Mouse (Mus musculus) urinary bladder, postnatal 14 days (tissue): Measurements from ENCODE around the gene Swi5.

ENCODE experiments used
- DNase-seq: peaks from one replicate; pipeline ENCODE4 v3.0.0; 2021; ENCODE audit warnings: low spot score

The Swi5 gene

GRCm38 (mm10) chr2:32260635-32261034 lies 27.2 kb downstream of the Swi5 start:
- DNase-seq = no peak

DNA sequence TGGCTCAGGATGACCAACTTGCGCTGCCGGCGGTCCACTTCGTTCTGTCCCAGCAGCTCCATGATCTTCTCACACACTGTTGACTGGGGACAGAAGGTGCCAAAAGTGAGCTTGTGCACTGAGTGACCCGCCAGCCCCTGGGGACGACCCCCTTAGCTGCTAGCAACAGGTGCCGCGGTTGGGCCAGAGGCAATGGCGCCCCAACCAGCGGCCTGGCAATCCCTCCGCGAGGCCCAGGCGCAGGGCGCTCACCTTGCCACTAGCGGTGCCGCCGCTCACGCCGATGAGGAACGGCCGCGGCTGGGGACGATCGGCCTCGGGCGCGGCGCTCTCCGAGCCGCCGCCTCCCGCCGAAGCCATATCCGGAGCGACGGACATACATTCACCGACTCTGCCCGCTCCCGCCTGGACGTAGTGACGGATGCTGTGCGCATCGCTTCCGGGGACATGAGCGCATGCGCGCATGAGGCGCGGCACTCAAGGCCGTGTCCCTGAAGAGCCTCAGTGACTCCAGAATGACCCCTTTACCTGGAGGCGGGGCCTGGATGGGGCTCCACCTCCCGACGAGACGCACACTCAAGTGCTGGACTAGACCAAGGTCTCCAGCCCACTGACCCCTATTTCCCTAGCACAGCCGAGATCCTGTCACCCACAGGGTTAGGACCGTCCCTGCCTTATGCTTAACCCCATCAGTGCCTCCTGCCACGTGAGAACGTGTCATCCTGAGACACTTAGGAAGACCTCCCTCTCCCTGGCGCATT lies 28.0 kb downstream of the Swi5 start, which contains the start of gene Uck1:
Gene Uck1, minus strand, starts transcription at position 503 of the 761 bp plus-strand sequence.
- peak; percentile 89 for DNase-seq

DNA sequence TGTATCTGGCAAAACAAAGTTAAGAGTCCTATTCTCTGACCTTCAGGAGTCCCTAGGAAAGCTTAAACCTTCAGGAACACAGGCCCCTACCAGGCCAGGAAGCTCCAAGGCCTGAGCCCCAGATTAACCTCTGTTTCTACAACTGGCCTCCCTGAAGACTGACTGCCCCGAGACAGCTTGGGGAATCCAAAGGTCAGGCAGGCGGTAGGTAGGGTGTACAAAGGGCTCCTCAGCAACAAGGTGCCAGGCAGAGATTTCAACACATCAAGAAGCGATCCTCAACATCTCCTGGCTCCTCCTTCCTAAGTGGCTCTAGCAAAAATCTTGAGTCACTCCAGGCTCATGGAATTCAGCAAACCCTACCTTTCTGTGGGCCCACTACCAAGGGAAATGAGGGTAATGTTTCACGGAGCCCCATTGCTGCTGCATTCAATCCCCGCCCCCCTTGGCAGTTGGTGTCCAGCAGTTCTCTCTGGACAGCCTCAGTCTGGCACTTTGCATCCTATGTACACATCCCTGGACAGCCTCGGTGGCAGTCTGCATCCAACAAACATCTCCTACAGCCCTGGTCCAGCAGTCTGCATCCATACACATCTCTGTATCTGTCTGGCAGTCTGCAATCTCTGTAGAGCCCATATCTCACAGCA lies 28.9 kb downstream of the Swi5 start:
- no peak for DNase-seq

GRCm38 (mm10) chr2:32256273-32256672 lies 31.6 kb downstream of the Swi5 start:
- DNase-seq = no peak

DNA sequence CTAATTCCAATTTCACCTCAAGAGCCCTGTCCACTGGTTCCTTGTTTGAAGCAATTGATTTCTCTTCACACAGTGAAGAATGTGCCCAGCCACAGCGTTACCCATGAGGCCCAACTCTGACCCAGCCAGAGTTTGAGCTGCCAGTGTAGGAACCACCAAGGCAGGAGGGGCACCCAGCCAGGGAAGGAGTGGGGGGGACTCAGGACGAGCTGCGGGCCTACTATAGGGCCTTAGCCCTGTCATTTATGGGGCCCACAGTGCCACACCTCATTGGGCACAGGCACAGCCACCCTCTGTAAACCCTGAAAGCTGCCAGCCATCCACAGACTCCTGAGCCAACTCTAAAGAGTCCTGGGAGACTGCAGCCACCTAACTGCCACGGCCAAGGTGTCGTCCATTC lies 33.3 kb downstream of the Swi5 start:
- DNase-seq = no peak

DNA sequence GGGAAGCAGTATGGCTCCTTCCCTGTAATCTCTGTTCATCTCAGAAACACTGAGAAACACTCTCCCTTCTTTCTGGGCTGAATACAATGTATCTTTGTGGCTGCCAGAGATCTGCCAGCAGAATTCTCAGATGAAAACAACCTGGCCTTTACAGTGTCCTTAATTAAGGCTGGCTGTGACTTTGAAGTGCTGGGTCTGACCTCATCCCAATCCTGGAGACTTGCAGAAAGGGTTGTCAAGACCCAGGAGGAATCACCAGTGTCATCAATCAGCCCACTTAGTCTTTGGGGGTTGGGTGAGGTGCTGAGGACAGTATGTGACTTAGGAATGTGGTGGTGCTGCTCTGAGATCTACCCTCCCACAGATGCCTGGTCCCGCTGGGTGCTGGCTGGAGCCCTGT lies 34.5 kb downstream of the Swi5 start:
- no peak for DNase-seq

- DNase-seq = no peak
Measured at GRCm38 (mm10) chr2:32252658-32253057, 35.2 kb downstream of the Swi5 start.

DNA sequence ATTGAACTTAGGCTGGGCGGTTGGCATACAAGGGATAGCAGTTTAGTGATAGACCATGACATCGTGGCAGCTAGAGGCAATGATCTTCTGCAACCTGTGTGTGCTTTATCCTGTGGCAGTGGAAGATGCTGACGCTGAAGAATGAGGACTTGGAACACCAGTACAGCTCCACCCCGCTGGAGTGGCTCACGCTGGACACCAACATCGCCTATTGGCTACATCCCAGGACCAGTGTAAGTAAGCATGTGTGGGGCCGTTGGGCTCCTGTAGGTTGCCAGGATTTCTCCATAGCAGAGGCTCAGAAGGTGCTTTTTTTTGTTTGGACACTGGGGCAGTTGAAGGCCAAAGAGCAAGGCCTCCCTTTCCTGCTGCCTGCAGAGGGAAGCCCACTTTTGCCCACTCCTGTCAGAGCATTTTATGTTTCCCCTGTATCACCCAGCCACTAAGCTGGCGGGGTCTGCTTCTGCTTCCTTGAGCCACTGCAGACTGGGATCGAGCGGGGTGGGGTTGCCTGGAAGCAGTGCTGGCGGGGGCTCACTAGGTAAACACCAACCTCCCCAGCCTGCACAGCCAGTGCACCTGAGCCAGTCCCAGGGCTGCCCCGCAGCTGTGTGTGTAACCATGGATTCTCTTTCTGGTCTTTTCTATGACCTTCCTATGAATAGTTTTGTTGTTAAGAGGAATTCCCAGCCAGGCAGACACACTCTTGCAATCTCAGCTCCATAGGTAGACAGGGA lies 35.9 kb downstream of the Swi5 start:
- DNase-seq = no peak

GRCm38 (mm10) chr2:32248377-32249361 lies 39.2 kb downstream of the Swi5 start:
- DNase-seq = no peak

GRCm38 (mm10) chr2:32246741-32247140 lies 41.1 kb downstream of the Swi5 start:
- no peak for DNase-seq

DNA sequence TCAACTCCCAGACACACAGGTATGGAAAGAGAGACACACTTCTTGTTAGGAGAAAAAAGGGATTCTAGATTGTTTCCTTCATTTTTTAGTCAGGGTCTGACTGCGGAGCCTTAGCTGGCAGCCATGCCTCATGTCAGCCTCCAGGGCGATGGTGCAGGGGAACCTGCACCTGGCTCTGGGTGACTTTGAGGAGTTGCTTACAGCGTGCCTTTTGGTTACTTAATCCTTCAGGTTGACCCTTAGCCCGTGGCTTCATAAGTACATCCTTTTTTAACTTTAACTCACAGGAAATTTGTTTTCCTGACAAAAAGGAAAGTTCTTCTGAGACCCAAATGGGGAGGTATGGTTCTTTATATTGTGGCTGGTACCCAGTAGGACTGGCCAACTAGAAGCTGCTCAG lies 44.9 kb downstream of the Swi5 start:
- DNase-seq = no peak

GRCm38 (mm10) chr2:32240591-32240990 lies 47.3 kb downstream of the Swi5 start:
- no peak for DNase-seq

GRCm38 (mm10) chr2:32238708-32239435 lies 49.0 kb downstream of the Swi5 start:
- no peak for DNase-seq

DNA sequence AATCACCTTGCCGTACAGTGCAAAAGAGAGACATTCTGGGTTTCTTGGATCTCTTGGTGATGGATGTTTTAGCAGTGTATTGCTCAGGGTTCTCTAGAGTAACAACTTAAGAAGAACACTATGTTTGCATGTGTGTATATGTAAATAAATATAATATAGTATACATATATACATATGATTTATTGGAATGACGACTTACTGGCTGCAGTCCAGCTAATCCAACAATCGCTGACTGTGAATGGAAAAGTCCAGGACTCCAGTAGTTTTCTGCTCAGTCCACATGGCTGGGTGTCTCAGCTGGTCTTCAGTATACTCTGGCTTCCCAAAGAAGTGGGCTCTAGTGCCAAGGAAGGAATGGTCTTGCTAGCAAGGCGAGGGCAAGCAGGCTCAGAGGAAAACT lies 50.3 kb downstream of the Swi5 start:
- DNase-seq = no peak

- peak; percentile 44 for DNase-seq
Measured at GRCm38 (mm10) chr2:32236760-32237487, 51.0 kb downstream of the Swi5 start.

- DNase-seq = peak; percentile 90
Measured at GRCm38 (mm10) chr2:32235886-32236759, 51.8 kb downstream of the Swi5 start, which contains the start of gene Pomt1. Pomt1 (plus strand) TSS chr2:32236590.

DNA sequence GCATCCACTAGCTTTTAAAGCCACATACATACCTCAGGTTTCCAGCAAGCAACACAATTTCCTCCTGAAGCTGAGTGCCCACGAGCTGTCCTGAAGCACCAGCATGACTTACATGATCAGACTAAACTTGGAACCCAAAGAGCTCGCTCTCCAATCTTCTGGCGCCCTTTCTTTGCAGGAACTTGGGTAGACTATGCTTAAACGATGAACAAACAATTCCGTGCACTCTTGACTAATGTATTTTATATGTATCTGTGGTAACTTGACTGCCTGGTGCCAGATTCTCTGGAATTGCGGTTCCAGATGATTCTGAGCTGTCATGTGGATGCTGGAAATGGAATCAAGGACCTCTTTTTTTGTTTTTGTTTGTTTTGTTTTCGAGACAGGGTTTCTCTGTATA lies 52.4 kb downstream of the Swi5 start:
- DNase-seq = no peak
